Mouse (Mus musculus): ENCODE measurements around the gene Rbfox1. TPM values are rescaled to one million over a fixed set of nuclear protein-coding genes. Genes with fewer than 3 reads are reported as not detected.

Gene Rbfox1
- polyA plus RNA-seq, 1 experiment from 2014 or later = 2.3 TPM

DNA sequence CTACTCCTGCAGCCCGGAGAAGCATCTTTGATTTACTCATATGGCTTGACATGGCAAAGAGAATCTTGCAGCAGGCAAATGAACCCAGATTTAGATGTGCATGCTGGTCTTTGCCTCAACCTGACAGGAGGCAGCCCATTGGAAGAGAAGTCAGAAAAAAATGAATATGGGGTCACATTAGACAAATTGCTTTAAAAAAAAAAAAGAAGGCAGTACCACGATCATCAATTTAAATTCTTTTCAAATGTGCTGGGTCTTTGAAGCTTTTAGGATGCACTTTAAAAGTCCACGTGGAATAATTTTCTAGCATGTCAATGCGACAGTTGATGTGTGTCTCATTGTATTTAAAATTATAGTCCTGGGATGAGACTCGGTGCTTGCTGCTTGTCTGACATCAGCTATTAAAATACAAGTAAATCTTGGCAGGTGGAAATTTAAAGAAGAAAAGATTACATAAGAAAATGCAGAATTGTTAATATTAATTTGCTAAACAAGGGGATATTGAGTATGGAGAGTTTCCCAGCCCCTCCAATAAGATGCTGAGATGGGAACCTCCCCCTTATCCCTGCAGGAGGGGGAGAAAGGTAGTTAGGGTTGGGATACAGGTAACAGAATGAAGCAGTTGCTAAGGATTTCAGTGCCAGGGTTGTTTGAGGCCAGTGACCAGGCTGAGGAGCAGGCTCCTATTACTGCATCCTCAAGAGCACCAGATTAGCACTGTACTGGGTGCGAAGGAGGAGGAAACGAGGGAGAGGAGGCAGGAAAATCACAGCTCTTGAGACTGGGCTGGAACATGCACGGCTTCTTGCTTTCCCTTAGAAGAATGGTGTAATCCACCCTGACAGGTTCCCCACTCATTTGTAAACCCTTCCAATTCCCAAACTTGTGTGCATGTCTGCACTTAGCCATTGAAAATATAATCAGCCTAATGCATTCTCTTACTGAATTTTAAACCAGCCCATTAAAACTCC lies 1274.0 kb downstream of the Rbfox1 start:
- H3K4me1 ChIP-seq (replicated peaks; ENCODE audit: control insufficient read depth, insufficient read depth, low read length) = no peaks in the 10 kb centered on the region
- H3K27me3 ChIP-seq (replicated peaks; ENCODE audit: control insufficient read depth, insufficient read depth, low read length) = no peaks in the 10 kb centered on the region
- no peak overlapping the region for H3K27ac ChIP-seq (ENCODE audit: low read depth, low read length)
- no peak for TF ChIP-seq CTCF (IDR thresholded peaks at IDR 0.05; ENCODE audit: low read depth)
- H3K36me3 ChIP-seq (ENCODE audit: control insufficient read depth, insufficient read depth) = no peaks in the 10 kb centered on the region
- WGBS = 75% methylated on average over 8 of the region's 8 CpGs
- no peak for ATAC-seq
- H3K4me3 ChIP-seq (ENCODE audit: low read depth, low read length) = no peak overlapping the region
- no peak overlapping the region for H3K4me2 ChIP-seq (replicated peaks; ENCODE audit: low read depth)
- no peak overlapping the region for H3K9ac ChIP-seq (ENCODE audit: low read depth, low read length)
- H3K9me3 ChIP-seq (ENCODE audit: control insufficient read depth) = no peaks in the 10 kb centered on the region

DNA sequence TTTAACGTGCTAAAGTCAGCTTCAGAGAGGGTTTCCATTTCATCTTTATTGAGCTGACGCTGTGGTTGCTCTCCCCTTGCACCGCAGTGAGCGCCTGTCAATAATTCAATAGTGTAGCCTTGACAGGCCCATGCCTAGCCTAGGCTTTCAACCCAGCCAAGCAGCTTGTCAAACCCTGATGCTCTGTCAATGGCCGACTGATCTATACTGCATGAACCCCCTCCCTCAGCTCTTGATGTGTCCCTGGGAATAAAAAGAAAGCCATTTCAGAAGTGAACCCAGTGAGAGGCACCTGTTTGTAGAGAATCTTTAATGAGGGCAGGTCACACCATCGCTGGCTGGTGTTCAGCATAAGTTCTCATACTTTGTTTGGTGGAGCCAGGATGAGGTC lies 1274.7 kb downstream of the Rbfox1 start:
- Histone ChIP-seq H3K4me2 (replicated peaks; ENCODE audit: low read depth) (no peak overlapping the region), H3K4me3 (ENCODE audit: low read depth, low read length) (no peak overlapping the region), H3K27me3 (replicated peaks; ENCODE audit: control insufficient read depth, insufficient read depth, low read length) (no peaks in the 10 kb centered on the region), H3K9ac (ENCODE audit: low read depth, low read length) (no peak overlapping the region), H3K36me3 (ENCODE audit: control insufficient read depth, insufficient read depth) (no peaks in the 10 kb centered on the region), H3K9me3 (ENCODE audit: control insufficient read depth) (no peaks in the 10 kb centered on the region), H3K4me1 (replicated peaks; ENCODE audit: control insufficient read depth, insufficient read depth, low read length) (no peaks in the 10 kb centered on the region), H3K27ac (ENCODE audit: low read depth, low read length) (no peak overlapping the region)
- no peak for TF ChIP-seq CTCF (IDR thresholded peaks at IDR 0.05; ENCODE audit: low read depth)
- no peak for ATAC-seq
- 72% methylated on average over 6 of the region's 6 CpGs for WGBS

DNA sequence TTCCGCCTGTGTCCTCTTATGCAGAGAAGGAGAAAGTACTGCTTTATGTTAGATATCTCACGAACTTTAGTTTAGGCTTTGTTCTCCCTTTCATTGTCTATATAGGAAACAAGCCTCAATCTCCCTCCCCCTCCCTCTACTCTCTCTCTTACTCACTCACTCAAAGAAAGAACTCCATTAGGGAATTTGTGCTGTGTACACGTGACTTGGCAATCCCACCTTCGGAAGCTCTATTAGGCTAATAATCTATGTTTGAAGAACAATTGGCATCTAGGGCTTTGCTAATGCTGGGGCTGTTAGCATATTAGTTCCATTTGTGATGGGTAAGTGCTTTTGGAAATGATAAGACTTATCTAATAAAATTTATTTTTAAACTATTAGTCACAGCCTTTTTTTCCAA lies 1277.0 kb downstream of the Rbfox1 start:
- no peaks in the 10 kb centered on the region for H3K27me3 ChIP-seq (replicated peaks; ENCODE audit: control insufficient read depth, insufficient read depth, low read length)
- no peak overlapping the region for H3K9ac ChIP-seq (ENCODE audit: low read depth, low read length)
- no peaks in the 10 kb centered on the region for H3K4me1 ChIP-seq (replicated peaks; ENCODE audit: control insufficient read depth, insufficient read depth, low read length)
- 72% methylated on average over 4 of the region's 4 CpGs for WGBS
- no peak overlapping the region for H3K4me3 ChIP-seq (ENCODE audit: low read depth, low read length)
- no peak for ATAC-seq
- no peaks in the 10 kb centered on the region for H3K9me3 ChIP-seq (ENCODE audit: control insufficient read depth)
- H3K36me3 ChIP-seq (ENCODE audit: control insufficient read depth, insufficient read depth) = no peaks in the 10 kb centered on the region
- TF ChIP-seq CTCF (IDR thresholded peaks at IDR 0.05; ENCODE audit: low read depth) = no peak
- H3K4me2 ChIP-seq (replicated peaks; ENCODE audit: low read depth) = no peak overlapping the region
- H3K27ac ChIP-seq (ENCODE audit: low read depth, low read length) = no peak overlapping the region

DNA sequence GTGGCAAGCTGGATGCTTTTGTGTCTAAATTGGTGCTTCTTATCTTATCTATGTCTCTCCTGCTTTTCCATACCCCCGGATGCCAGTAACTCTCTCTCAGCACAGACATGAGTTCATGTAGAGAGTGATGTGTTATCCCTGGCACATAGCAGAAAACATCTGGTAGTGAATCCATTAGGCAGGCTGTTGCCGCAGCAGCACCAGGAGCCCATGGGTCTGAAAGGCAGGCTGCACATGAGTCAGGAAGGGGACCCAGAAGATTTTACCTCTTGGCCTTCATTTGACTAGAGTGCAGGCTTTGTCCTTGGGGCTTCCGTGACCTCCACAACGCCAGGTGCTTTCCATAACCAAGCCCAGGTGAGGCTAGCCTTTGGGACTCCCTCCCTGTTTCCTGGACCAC lies 1278.5 kb downstream of the Rbfox1 start:
- 80% methylated on average over 4 of the region's 4 CpGs for WGBS
- H3K4me3 ChIP-seq (ENCODE audit: low read depth, low read length) = no peak overlapping the region
- no peaks in the 10 kb centered on the region for H3K27me3 ChIP-seq (replicated peaks; ENCODE audit: control insufficient read depth, insufficient read depth, low read length)
- no peak for TF ChIP-seq CTCF (IDR thresholded peaks at IDR 0.05; ENCODE audit: low read depth)
- H3K9ac ChIP-seq (ENCODE audit: low read depth, low read length) = no peak overlapping the region
- no peak overlapping the region for H3K4me2 ChIP-seq (replicated peaks; ENCODE audit: low read depth)
- no peaks in the 10 kb centered on the region for H3K9me3 ChIP-seq (ENCODE audit: control insufficient read depth)
- no peak for ATAC-seq
- H3K27ac ChIP-seq (ENCODE audit: low read depth, low read length) = no peak overlapping the region
- H3K4me1 ChIP-seq (replicated peaks; ENCODE audit: control insufficient read depth, insufficient read depth, low read length) = no peaks in the 10 kb centered on the region
- H3K36me3 ChIP-seq (ENCODE audit: control insufficient read depth, insufficient read depth) = no peaks in the 10 kb centered on the region

DNA sequence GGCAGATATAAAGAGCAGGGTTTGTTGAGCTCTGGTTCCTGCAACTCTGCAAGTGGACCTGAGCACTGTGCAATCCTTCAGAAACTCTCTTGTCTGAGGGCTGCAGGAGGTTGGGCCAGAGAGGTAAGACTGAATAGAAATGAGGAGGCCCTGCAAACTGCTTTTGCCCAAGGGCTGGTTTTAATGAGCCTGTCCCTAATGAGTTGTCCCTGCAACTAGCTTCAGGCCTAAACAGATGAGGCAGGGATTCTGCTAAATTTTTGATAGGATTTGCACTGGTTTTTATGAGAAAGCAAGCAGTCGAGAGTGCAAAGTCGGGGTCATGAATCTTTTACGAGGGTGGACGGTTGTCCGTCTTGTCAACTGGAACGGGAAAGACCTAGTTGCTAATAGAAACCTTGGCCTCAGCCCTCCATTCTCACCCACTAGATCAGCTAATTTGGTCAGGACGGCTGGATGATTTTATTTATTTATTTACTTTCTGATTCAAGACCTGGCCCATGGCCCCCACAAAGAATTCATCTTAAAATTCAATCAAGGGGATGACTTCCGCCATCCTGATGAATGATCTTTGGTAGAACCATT lies 1279.1 kb downstream of the Rbfox1 start:
- Histone ChIP-seq H3K27me3 (replicated peaks; ENCODE audit: control insufficient read depth, insufficient read depth, low read length) (no peaks in the 10 kb centered on the region), H3K27ac (ENCODE audit: low read depth, low read length) (no peak overlapping the region), H3K36me3 (ENCODE audit: control insufficient read depth, insufficient read depth) (no peaks in the 10 kb centered on the region), H3K9me3 (ENCODE audit: control insufficient read depth) (no peaks in the 10 kb centered on the region), H3K4me2 (replicated peaks; ENCODE audit: low read depth) (no peak overlapping the region), H3K4me3 (ENCODE audit: low read depth, low read length) (no peak overlapping the region), H3K4me1 (replicated peaks; ENCODE audit: control insufficient read depth, insufficient read depth, low read length) (no peaks in the 10 kb centered on the region), H3K9ac (ENCODE audit: low read depth, low read length) (no peak overlapping the region)
- 83% methylated on average over 8 of the region's 8 CpGs for WGBS
- ATAC-seq = no peak
- no peak for TF ChIP-seq CTCF (IDR thresholded peaks at IDR 0.05; ENCODE audit: low read depth)

DNA sequence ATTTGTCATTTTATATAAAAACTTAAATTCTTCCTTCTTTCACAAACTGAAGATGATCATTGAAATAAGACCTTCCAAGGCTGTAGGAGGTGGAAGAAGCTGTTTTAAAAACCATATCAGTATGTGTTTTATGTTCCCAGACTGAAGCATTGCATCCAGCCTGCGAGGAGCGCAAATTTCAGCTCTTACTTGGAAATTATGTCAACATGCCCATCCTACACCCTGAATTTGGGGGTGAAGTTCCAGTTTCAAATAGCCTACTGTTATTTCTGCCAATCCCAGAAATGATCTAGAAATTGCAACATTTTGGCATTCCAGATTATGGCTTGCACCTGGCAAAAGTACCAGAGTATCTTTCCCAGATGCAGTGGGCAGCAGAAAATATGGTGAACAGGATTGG lies 1290.8 kb downstream of the Rbfox1 start:
- no peak overlapping the region for H3K4me2 ChIP-seq (replicated peaks; ENCODE audit: low read depth)
- H3K36me3 ChIP-seq (ENCODE audit: control insufficient read depth, insufficient read depth) = no peaks in the 10 kb centered on the region
- no peaks in the 10 kb centered on the region for H3K9me3 ChIP-seq (ENCODE audit: control insufficient read depth)
- no peak overlapping the region for H3K9ac ChIP-seq (ENCODE audit: low read depth, low read length)
- TF ChIP-seq CTCF (IDR thresholded peaks at IDR 0.05; ENCODE audit: low read depth) = no peak
- H3K4me3 ChIP-seq (ENCODE audit: low read depth, low read length) = no peak overlapping the region
- WGBS = 95% methylated on average over 2 of the region's 2 CpGs
- no peak overlapping the region for H3K27ac ChIP-seq (ENCODE audit: low read depth, low read length)
- no peak for ATAC-seq
- H3K27me3 ChIP-seq (replicated peaks; ENCODE audit: control insufficient read depth, insufficient read depth, low read length) = no peaks in the 10 kb centered on the region
- no peaks in the 10 kb centered on the region for H3K4me1 ChIP-seq (replicated peaks; ENCODE audit: control insufficient read depth, insufficient read depth, low read length)
